Mouse (Mus musculus): ENCODE results near the gene Shld1. TPM values are rescaled to one million over a fixed set of nuclear protein-coding genes. Genes with fewer than 3 reads are reported as not detected.

Gene Shld1
- polyA plus RNA-seq, 1 experiment from 2014 or later: 16.9 TPM

DNA sequence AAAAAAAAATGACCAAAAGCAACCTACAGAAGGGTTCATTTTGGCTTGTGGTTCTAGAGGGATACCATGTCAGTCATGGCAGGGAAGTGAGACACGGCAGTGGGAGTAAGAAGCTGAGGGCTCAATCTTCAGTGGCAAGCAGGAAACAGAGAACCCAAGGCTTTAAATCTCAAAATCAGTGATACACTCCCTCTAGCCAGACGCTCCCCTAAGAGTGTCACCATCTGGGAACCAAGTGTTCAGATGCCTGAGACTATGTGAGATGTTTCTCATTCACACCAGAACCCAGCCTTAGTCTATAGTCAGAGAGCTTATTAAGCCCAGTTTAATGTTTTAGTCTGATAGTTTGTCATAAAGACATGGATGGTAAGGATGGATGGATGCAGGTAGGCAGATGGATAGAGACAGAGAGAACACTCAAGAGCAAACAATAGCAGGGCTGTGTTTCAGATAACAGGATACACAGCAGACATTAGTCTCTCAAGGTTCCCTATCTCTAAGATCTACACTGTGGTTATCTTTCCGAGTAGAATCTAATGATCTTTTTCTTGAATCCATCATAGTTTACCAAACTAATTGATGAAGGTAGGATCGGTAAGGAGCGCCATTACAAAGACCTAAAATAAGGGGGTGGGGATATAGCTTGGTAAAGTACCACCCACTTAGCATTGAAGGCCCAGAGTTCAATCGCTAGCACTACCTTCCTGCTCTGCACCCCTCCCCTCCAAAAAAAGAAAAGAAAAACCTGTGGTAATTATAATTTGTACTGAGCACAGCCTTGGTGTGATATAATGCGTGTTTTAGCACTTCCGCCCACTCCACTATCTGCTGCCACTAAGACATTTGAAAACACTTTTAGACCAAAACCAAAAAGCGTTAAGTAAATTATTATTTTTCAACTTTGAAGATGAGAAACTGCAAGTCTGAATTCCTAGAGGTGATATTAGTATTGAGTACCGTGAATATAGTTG lies 47.2 kb downstream of the Shld1 start:
- Histone ChIP-seq H3K36me3 (no peaks in the 10 kb centered on the region), H3K4me1 (no peaks in the 10 kb centered on the region), H3K9me3 (no peaks in the 10 kb centered on the region), H3K4me2 (no peak overlapping the region), H3K4me3 (no peak overlapping the region), H3K27ac (no peak overlapping the region), H3K27me3 (no peaks in the 10 kb centered on the region), H3K9ac (no peak overlapping the region)
- no peak for ATAC-seq (ENCODE audit: insufficient number of reproducible peaks, low FRiP score, low TSS enrichment, low read depth)
- 89% methylated on average over 10 of the region's 10 CpGs for WGBS

DNA sequence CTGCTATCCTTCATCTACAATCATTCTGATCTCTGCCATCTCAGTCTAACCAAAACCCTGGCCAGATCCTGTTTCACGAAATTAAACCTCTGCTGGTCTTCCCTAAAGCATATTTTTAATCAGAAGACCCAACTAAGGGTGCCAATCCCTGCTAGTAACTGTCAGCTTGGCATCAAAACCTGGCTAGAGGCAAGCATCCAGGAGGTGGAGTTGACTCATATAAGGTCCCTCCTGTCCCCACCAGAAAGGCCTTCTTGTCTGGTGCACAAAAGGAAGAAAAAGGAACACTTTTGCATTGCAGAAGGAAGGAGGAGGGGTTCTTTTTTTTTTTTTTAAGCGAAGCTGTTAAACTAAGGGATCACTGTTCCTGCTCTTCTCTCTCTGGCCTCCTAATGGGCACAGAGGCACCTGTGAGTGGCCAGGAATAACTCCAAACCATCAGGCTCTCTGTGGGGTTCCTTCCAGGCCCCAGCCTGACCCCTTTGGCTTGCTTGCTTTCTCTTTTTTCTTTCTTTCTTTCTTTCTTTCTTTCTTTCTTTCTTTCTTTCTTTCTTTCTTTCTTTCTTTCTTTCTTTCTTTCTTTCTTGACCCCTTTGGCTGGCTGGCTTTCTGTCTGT lies 52.2 kb downstream of the Shld1 start:
- no peak for ATAC-seq (ENCODE audit: insufficient number of reproducible peaks, low FRiP score, low TSS enrichment, low read depth)
- WGBS: 48% methylated on average over 2 of the region's 2 CpGs
- H3K27me3 ChIP-seq: no peaks in the 10 kb centered on the region
- H3K36me3 ChIP-seq: no peaks in the 10 kb centered on the region
- no peak overlapping the region for H3K4me2 ChIP-seq
- no peaks in the 10 kb centered on the region for H3K9me3 ChIP-seq
- H3K4me3 ChIP-seq: no peak overlapping the region
- H3K27ac ChIP-seq: no peak overlapping the region
- H3K9ac ChIP-seq: no peak overlapping the region
- H3K4me1 ChIP-seq: no peaks in the 10 kb centered on the region

DNA sequence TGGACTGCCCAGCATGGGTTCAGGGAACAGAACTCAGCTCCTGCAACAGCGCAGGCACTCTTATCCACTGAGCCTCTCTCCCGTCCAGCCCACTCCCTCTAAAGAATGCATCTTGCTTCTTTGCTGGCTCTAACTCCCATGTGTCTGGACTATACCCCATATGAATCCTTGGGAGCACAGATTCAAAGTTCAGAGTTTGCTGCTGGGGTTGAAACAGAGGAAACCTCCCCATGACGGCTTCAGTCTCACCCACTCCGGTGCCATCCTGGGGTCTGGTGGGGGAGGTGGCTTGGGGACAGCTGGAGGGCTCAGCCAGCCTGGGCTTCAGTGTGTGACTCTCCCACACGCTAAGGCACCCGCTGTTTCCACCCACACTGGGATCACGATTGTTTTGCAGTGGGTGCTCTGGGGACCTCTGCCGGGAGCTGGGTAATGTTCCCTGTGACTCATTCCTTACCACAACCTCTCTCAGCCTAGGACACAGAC lies 55.2 kb downstream of the Shld1 start:
- H3K4me3 ChIP-seq: no peak overlapping the region
- WGBS: 67% methylated on average over 8 of the region's 8 CpGs
- no peak for ATAC-seq (ENCODE audit: insufficient number of reproducible peaks, low FRiP score, low TSS enrichment, low read depth)

DNA sequence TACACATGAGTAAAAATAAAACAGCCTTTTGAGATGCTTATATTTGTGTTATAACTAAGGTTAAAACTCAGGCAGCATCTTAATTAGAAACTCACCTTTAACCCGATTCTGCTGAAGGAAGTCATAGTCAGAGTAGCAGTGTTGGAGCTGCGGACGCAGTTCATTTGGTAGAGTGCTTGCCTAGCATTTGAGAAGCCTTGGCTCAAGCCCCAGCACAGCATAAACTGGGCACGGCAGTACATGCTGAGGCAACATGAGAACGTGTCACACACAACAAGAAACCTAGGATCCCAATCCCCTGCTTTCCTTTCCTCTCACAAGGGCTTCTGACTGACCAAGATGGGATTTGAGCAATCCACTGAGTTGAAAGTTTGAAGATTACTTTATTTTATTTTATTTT lies 58.1 kb downstream of the Shld1 start:
- no peaks in the 10 kb centered on the region for H3K27me3 ChIP-seq
- H3K27ac ChIP-seq: no peak overlapping the region
- no peak overlapping the region for H3K4me2 ChIP-seq
- H3K9ac ChIP-seq: no peak overlapping the region
- 80% methylated on average over 5 of the region's 5 CpGs for WGBS
- H3K4me3 ChIP-seq: no peak overlapping the region
- H3K9me3 ChIP-seq: no peaks in the 10 kb centered on the region
- H3K36me3 ChIP-seq: no peaks in the 10 kb centered on the region
- H3K4me1 ChIP-seq: no peaks in the 10 kb centered on the region
- ATAC-seq (ENCODE audit: insufficient number of reproducible peaks, low FRiP score, low TSS enrichment, low read depth): no peak

More for the DNA sequence above, 55.2 kb downstream of the Shld1 start:
- no peak overlapping the region for H3K4me2 ChIP-seq
- H3K4me1 ChIP-seq: no peaks in the 10 kb centered on the region
- H3K9me3 ChIP-seq: no peaks in the 10 kb centered on the region
- no peak overlapping the region for H3K27ac ChIP-seq
- H3K9ac ChIP-seq: no peak overlapping the region
- H3K36me3 ChIP-seq: no peaks in the 10 kb centered on the region
- H3K27me3 ChIP-seq: no peaks in the 10 kb centered on the region

DNA sequence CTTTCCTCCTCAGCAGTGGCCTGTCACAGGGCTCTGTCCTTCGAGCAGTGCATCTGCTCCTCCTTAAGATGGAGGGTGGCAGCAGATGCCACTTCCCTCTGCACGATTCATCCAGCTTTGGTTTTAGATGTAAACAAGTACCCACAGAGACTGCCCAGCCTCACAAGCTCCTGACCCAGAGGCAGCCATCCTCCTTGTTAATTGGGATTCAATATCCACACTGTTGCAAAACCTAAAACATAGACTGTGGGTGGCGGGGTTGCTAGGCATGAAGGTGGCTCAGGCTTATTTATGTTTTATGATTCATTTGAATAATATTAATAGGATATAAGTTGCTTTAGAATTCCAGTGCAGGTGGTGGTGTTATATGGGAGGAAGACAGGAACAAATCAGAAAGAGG lies 59.4 kb downstream of the Shld1 start:
- peaks cover 5% of the 10 kb centered on the region; the same call in 1 of the 2 replicates for H3K36me3 ChIP-seq
- ATAC-seq (ENCODE audit: insufficient number of reproducible peaks, low FRiP score, low TSS enrichment, low read depth): no peak

DNA sequence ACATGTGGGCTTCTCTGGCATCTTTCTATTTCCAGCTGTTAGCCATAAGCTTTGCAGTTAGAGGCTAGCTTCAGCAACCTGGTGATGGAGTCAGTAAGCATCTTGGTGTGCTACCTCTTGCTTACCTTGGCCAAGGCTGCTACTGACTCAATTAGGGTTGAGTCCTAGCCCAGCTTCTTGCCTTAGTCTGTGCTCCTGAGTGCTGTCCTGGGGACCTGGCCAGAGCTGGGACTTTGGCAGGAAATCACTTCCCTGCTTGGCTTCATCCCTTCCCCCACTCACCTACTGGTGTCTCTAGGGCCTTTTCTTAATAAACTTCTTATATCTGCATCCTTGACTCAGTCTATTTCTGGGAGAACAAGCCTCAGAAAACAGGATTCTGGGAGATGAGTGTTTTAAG lies 64.0 kb downstream of the Shld1 start:
- Histone ChIP-seq H3K27me3 (no peaks in the 10 kb centered on the region), H3K4me3 (no peak overlapping the region)

More for the DNA sequence above, 59.4 kb downstream of the Shld1 start:
- Histone ChIP-seq H3K9ac (no peak overlapping the region), H3K27me3 (no peaks in the 10 kb centered on the region), H3K9me3 (no peaks in the 10 kb centered on the region), H3K4me3 (no peak overlapping the region), H3K4me1 (no peaks in the 10 kb centered on the region), H3K4me2 (no peak overlapping the region), H3K27ac (no peak overlapping the region)
- 85% methylated on average over 3 of the region's 3 CpGs for WGBS

DNA sequence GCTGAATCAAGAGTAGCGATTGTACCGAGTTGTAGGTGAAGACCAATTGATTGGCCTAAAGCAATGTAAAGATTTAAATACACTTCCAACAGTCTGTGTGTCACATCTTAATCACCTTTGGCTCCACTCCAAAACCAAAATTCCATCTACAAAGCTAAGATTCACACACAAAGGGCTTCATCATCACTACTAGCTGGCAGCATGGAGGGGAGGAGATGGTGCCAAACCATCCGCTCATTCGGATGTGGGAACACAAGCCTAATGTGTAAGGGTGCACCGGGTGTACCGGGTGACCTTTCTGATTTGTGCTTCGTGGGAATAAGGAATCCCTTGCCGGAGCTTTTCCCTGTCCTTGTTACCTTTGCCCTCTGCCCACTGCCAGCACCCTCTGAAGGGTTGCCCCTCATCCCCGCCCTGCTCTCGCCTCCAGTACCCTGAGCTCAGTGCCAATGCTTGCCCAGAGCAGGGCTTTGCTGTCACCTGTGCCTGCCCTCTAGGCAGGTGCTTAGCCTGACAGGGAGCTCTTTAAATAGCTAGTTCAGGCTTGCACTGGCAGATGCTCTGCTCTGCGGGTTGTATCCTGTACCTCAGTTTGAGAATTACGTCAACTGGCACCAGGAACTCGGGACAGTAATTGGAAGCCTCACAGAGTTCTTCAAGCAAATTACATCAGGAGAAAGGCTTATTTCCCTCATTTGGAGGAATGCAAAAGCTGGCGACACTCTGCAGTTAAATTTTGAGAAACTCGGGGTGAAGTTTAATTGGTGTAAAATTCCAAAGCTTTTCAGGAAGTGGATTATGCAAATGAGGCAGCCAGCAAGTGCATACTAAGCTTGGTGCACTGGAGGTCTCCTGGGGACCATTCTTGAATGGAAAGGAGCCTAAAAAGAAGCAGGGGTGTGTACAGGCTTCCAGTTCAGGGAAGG lies 64.7 kb downstream of the Shld1 start:
- H3K4me1 ChIP-seq: no peaks in the 10 kb centered on the region

More for the DNA sequence above, 64.0 kb downstream of the Shld1 start:
- H3K4me1 ChIP-seq: no peaks in the 10 kb centered on the region
- no peak for ATAC-seq (ENCODE audit: insufficient number of reproducible peaks, low FRiP score, low TSS enrichment, low read depth)
- no peak overlapping the region for H3K9ac ChIP-seq
- peaks cover 5% of the 10 kb centered on the region; the same call in 1 of the 2 replicates for H3K36me3 ChIP-seq
- no peak overlapping the region for H3K4me2 ChIP-seq
- H3K9me3 ChIP-seq: no peaks in the 10 kb centered on the region
- H3K27ac ChIP-seq: no peak overlapping the region; the same call in 1 of the 2 replicates

DNA sequence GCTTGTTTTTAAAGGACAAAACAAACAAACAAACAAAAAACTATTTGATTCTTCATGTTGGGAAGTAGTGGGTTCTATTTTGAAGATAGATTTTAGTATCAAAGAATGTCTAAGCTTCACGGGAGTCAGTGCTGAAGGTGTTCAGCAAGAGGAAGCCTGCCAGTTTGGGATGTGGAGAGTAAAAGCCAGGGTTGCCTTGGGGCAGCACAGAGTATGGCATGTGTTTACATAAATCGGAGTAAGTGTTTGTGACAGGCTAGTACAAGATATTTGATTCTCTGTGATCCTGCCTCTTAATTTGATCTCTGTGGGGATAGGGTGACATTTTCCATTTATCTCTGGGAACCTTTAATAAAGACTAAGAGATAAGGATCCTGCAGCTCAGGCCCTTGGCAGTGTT lies 65.7 kb downstream of the Shld1 start:
- 53% methylated on average over 2 of the region's 2 CpGs for WGBS
- H3K27ac ChIP-seq: no peak overlapping the region
- no peak overlapping the region for H3K4me3 ChIP-seq
- H3K36me3 ChIP-seq: peaks cover 5% of the 10 kb centered on the region; the same call in 1 of the 2 replicates
- ATAC-seq (ENCODE audit: insufficient number of reproducible peaks, low FRiP score, low TSS enrichment, low read depth): no peak
- no peak overlapping the region for H3K9ac ChIP-seq
- H3K9me3 ChIP-seq: no peaks in the 10 kb centered on the region
- H3K27me3 ChIP-seq: no peaks in the 10 kb centered on the region
- no peaks in the 10 kb centered on the region for H3K4me1 ChIP-seq
- no peak overlapping the region for H3K4me2 ChIP-seq

More for the DNA sequence above, 64.7 kb downstream of the Shld1 start:
- Histone ChIP-seq H3K4me2 (no peak overlapping the region), H3K4me3 (no peak overlapping the region), H3K9me3 (no peaks in the 10 kb centered on the region), H3K36me3 (peaks cover 5% of the 10 kb centered on the region; the same call in 1 of the 2 replicates), H3K9ac (no peak overlapping the region), H3K27ac (no peak overlapping the region), H3K27me3 (no peaks in the 10 kb centered on the region)
- 64% methylated on average over 15 of the region's 15 CpGs for WGBS
- ATAC-seq (ENCODE audit: insufficient number of reproducible peaks, low FRiP score, low TSS enrichment, low read depth): 0 out of 2 replicates have a peak, but pooled peaks have one; percentile 35

DNA sequence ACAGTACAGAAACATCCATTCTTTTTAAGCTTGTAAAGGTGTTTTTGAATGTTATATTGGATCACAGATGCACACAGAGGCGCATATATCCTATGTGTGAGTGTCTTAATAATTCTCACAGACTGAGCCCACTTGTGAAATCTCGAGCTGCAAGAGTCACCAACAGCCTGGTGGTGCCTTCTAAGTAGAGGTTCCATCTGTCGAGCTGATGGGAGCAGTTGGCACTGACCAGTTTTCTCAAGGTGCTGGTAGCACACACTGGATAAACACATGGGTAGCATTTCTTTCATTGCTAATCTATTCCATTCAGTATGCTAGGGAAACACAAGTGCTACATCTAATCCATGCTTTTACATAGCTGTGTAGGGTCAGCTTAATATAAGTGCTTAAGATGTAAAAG lies 66.4 kb downstream of the Shld1 start:
- Histone ChIP-seq H3K27me3 (no peaks in the 10 kb centered on the region), H3K9me3 (no peaks in the 10 kb centered on the region), H3K36me3 (peaks cover 5% of the 10 kb centered on the region; the same call in 1 of the 2 replicates), H3K4me2 (no peak overlapping the region), H3K27ac (no peak overlapping the region), H3K4me3 (no peak overlapping the region), H3K9ac (no peak overlapping the region), H3K4me1 (no peaks in the 10 kb centered on the region)
- WGBS: 78% methylated on average over 3 of the region's 3 CpGs
- ATAC-seq (ENCODE audit: insufficient number of reproducible peaks, low FRiP score, low TSS enrichment, low read depth): no peak

DNA sequence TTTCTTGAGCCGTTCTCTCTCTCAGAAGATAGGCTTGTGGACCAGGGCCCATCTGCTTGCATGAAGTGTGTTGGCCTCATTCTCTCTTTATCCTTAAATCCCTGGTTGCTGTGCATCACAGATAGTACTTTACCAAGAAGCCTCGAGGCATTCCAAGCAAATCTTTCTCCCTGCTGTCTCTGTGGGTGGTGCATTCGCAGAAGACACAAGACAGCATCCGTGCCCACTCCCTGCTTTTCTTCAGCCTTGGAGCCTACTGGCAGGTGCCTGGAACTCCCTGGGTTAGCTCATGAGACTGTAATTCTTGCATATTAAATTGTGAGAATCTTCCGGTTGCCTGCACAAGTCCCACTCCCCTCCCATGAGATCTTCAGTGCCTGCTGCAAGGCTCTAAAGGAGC lies 71.2 kb downstream of the Shld1 start:
- no peaks in the 10 kb centered on the region for H3K36me3 ChIP-seq
- no peak for ATAC-seq (ENCODE audit: insufficient number of reproducible peaks, low FRiP score, low TSS enrichment, low read depth)
- WGBS: 68% methylated on average over 5 of the region's 5 CpGs

DNA sequence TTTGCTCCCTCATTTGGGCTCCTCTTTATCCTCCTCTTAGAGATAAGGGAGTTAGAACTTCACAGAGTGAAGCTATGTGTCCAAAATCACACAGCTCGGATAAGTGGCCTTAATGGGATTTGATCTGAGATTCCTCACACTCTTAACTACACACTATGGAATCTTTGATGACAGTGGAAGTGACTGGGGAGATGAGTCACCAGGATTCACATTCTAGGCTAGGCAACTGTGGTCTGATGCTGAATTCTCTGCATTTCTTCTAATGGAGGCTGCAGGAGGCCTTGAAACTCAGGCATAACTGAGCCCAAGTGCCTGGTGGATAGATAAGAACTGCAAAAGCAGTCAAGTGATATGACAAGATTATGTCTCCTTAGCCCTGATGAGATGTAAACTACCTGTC lies 84.1 kb downstream of the Shld1 start:
- Histone ChIP-seq H3K4me1 (no peaks in the 10 kb centered on the region), H3K9me3 (no peaks in the 10 kb centered on the region), H3K4me3 (no peak overlapping the region), H3K36me3 (no peaks in the 10 kb centered on the region), H3K9ac (no peak overlapping the region), H3K27me3 (no peaks in the 10 kb centered on the region), H3K27ac (no peak overlapping the region), H3K4me2 (no peak overlapping the region)
- ATAC-seq (ENCODE audit: insufficient number of reproducible peaks, low FRiP score, low TSS enrichment, low read depth): no peak
- 62% methylated on average over 1 of the region's 1 CpGs for WGBS

More for the DNA sequence above, 71.2 kb downstream of the Shld1 start:
- H3K27me3 ChIP-seq: no peaks in the 10 kb centered on the region
- no peaks in the 10 kb centered on the region for H3K4me1 ChIP-seq
- no peak overlapping the region for H3K4me3 ChIP-seq
- H3K9me3 ChIP-seq: no peaks in the 10 kb centered on the region
- no peak overlapping the region for H3K4me2 ChIP-seq
- H3K27ac ChIP-seq: no peak overlapping the region
- no peak overlapping the region for H3K9ac ChIP-seq

All from limb, embryonic 15.5 days (tissue).